Mouse (Mus musculus) bone marrow macrophage, adult 2 months (primary cell): ENCODE results near the gene Pdpk1. TPM values are rescaled to one million over a fixed set of nuclear protein-coding genes. Genes with fewer than 3 reads are reported as not detected.
"Not testable (repeated sequence)": the region's sequence is repeated elsewhere in the genome, so short reads cannot be mapped to it uniquely, and the experiment has no call there.

ENCODE experiments used
- H3K27ac ChIP-seq: 2 replicates; pipeline ENCODE4 v1.5.1; 2012; ENCODE audit warnings: low read depth, low read length; ENCODE audit not compliant: insufficient read depth
- H3K4me1 ChIP-seq: 2 replicates; pipeline ENCODE4 v1.6.1; 2012; ENCODE audit warnings: low read length; ENCODE audit not compliant: control insufficient read depth, insufficient read depth
- H3K4me3 ChIP-seq: 2 replicates; pipeline ENCODE4 v1.5.1; 2012; ENCODE audit warnings: mild to moderate bottlenecking, low read length, moderate library complexity; ENCODE audit not compliant: insufficient read depth
- CTCF ChIP-seq: IDR thresholded peaks from 2 replicates; pipeline ENCODE4 v1.5.1; 2012; ENCODE audit warnings: low read depth, mild to moderate bottlenecking, low read length, moderate library complexity
- POLR2A ChIP-seq: IDR thresholded peaks from 2 replicates; pipeline ENCODE4 v1.6.1; 2012; ENCODE audit warnings: mild to moderate bottlenecking, low read depth, low read length, borderline replicate concordance
- polyA plus RNA-seq: library from polyadenylated mRNA; stranded (reverse); fragments of >200 nt; gene quantifications from 2 replicates; pipeline ENCODE4 v1.2.4, GENCODE M21; 2012; ENCODE audit not compliant: missing spikeins, insufficient read depth, insufficient read length

Gene Pdpk1
- polyA plus RNA-seq, 1 experiment = 39.6 TPM

DNA sequence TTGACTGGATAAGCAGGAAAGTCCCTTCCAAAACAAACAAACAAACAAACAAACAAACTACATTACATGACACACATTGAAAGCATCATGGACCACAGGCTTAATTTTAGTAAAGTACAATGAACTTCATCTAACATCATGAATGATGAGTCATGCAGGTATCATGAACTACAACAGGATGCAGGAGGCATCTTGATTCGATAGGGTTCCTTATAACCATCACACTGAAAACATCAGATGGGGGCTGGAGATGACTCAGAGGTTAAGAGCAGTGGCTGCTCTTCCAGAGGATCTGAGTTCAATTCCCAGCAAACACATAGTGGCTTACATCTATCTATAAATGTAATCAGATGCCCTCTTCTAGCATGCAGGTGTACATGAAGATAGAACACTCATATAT lies 23.1 kb downstream of the Pdpk1 start:
- Histone ChIP-seq H3K27ac (no peak overlapping the region), H3K4me3 (no peak overlapping the region), H3K4me1 (peaks cover 8% of the 10 kb centered on the region)
- TF ChIP-seq POLR2A (no peak), CTCF (no peak)

DNA sequence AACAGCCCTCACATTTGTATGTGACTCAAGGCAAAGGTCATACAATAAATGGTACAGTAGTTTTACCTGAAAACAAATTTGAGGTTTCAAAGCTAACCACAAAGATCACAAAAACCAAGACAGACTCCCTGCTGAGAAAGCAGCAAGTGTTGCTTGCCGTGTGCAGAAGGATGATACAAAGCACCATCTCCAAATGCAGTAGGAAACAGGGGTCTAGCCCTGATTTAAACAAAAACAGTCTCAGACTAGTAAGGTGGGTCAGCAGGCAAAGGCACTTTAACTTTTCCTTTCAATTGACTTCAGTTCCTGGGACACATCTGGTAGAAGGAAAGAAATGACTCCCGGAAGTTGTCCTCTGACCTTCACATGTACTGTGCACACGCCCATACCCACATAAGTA lies 23.9 kb downstream of the Pdpk1 start:
- Histone ChIP-seq H3K27ac (no peak overlapping the region), H3K4me1 (peaks cover 6% of the 10 kb centered on the region), H3K4me3 (no peak overlapping the region)
- TF ChIP-seq CTCF = no peak
- no peak for TF ChIP-seq POLR2A

GRCm38 (mm10) chr17:24119446-24119845 lies 31.3 kb downstream of the Pdpk1 start:
- Histone ChIP-seq H3K4me1 (peaks cover 16% of the 10 kb centered on the region), H3K27ac (no peak overlapping the region), H3K4me3 (no peak overlapping the region)
- no peak for TF ChIP-seq POLR2A
- no peak for TF ChIP-seq CTCF

GRCm38 (mm10) chr17:24113031-24113430 lies 37.7 kb downstream of the Pdpk1 start:
- no peak overlapping the region for H3K27ac ChIP-seq
- H3K4me1 ChIP-seq = peaks cover 10% of the 10 kb centered on the region; the same call in 1 of the 2 replicates
- no peak overlapping the region for H3K4me3 ChIP-seq
- no peak for TF ChIP-seq CTCF
- no peak for TF ChIP-seq POLR2A

GRCm38 (mm10) chr17:24111256-24111655 lies 39.5 kb downstream of the Pdpk1 start:
- no peak overlapping the region for H3K4me3 ChIP-seq
- no peak overlapping the region for H3K27ac ChIP-seq
- peaks cover 6% of the 10 kb centered on the region; the same call in 1 of the 2 replicates for H3K4me1 ChIP-seq
- TF ChIP-seq POLR2A (no peak), CTCF (no peak)

GRCm38 (mm10) chr17:24108896-24109295 lies 41.8 kb downstream of the Pdpk1 start:
- H3K4me3 ChIP-seq = no peak overlapping the region
- no peak for TF ChIP-seq CTCF
- no peak overlapping the region for H3K27ac ChIP-seq
- H3K4me1 ChIP-seq = peaks cover 5% of the 10 kb centered on the region; the same call in 1 of the 2 replicates

GRCm38 (mm10) chr17:24105111-24105510 lies 45.6 kb downstream of the Pdpk1 start:
- Histone ChIP-seq H3K4me3 (no peak overlapping the region), H3K4me1 (no peaks in the 10 kb centered on the region), H3K27ac (no peak overlapping the region)
- TF ChIP-seq CTCF (no peak), POLR2A (no peak)

GRCm38 (mm10) chr17:24098354-24098753 lies 52.4 kb downstream of the Pdpk1 start:
- TF ChIP-seq POLR2A (no peak), CTCF (no peak)
- Histone ChIP-seq H3K27ac (no peak overlapping the region), H3K4me1 (no peaks in the 10 kb centered on the region), H3K4me3 (no peak overlapping the region)

- peaks cover 3% of the 10 kb centered on the region; the same call in 1 of the 2 replicates for H3K4me1 ChIP-seq
- H3K4me3 ChIP-seq = no peak overlapping the region
- no peak overlapping the region for H3K27ac ChIP-seq
- TF ChIP-seq POLR2A = no peak
- no peak for TF ChIP-seq CTCF
Observed at GRCm38 (mm10) chr17:24090575-24090974, 60.1 kb downstream of the Pdpk1 start.

- not testable (repeated sequence) for H3K27ac ChIP-seq, H3K4me3 ChIP-seq
- peaks cover 13% of the 10 kb centered on the region for H3K4me1 ChIP-seq
Observed at GRCm38 (mm10) chr17:24086399-24086798, 64.3 kb downstream of the Pdpk1 start.

DNA sequence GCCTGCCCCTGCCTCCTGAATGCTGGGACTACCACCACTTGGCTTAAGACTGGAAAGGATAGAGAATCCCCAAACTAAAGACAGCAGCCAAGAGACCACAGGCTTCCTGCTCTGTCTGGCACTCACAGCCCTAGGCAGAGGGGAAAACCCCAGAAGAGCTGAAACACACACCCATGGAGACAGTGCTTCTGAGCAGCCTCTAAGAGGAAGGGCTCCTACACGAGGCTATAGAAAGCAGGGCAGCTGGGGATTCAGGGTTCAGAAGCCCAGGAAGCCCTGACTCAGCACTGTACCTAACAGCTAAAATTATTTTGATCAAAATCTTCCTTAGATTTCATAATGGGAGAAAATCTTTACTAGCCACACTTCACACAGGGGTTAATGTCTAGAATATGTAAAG lies 66.1 kb downstream of the Pdpk1 start:
- no peak for TF ChIP-seq CTCF
- TF ChIP-seq POLR2A = no peak
- no peak overlapping the region for H3K27ac ChIP-seq

More for the DNA sequence above, 66.1 kb downstream of the Pdpk1 start:
- peaks cover 13% of the 10 kb centered on the region for H3K4me1 ChIP-seq
- no peak overlapping the region for H3K4me3 ChIP-seq
